Mouse (Mus musculus) midbrain, embryonic 14.5 days (tissue): ENCODE measurements around the gene Gramd1c. TPM values are rescaled to one million over a fixed set of nuclear protein-coding genes. Genes with fewer than 3 reads are reported as not detected.

Source experiments
- ATAC-seq: fragments of 200-750 bp; cut with Nextera tagmentation; 2 replicates; pipeline ENCODE4 v1.8.0; 2017; ENCODE audit warnings: moderate number of reproducible peaks, moderate library complexity; ENCODE audit not compliant: low FRiP score, low TSS enrichment
- DNase-seq: peaks from one replicate; pipeline ENCODE4 v3.0.0-alpha.2; 2015
- H3K27ac ChIP-seq: fragments of 300-500 bp; sonication (generic); replicated peaks from 2 replicates; pipeline ENCODE4 v1.5.1; 2014; ENCODE audit warnings: mild to moderate bottlenecking, low read depth, low read length, moderate library complexity
- H3K27me3 ChIP-seq: fragments of 300-500 bp; sonication (generic); 2 replicates; pipeline ENCODE4 v1.6.1; 2014; ENCODE audit warnings: low read length, control low read depth, mixed read lengths; ENCODE audit not compliant: control insufficient read depth, insufficient read depth
- H3K36me3 ChIP-seq: fragments of 300-500 bp; sonication (generic); 2 replicates; pipeline ENCODE4 v1.6.1; 2014; ENCODE audit warnings: low read length, control low read depth; ENCODE audit not compliant: control insufficient read depth, insufficient read depth
- H3K4me1 ChIP-seq: fragments of 300-500 bp; sonication (generic); 2 replicates; pipeline ENCODE4 v1.6.1; 2014; ENCODE audit warnings: mild to moderate bottlenecking, antibody characterized with exemption, low read length, control low read depth; ENCODE audit not compliant: control insufficient read depth, insufficient read depth
- H3K4me2 ChIP-seq: fragments of 300-500 bp; sonication (generic); 2 replicates; pipeline ENCODE4 v1.6.1; 2014; ENCODE audit warnings: mild to moderate bottlenecking, low read length, moderate library complexity
- H3K4me3 ChIP-seq: fragments of 300-500 bp; sonication (generic); replicated peaks from 2 replicates; pipeline ENCODE4 v1.5.1; 2014; ENCODE audit warnings: low read depth, low read length
- H3K9ac ChIP-seq: fragments of 300-500 bp; sonication (generic); replicated peaks from 2 replicates; pipeline ENCODE4 v1.6.1; 2014; ENCODE audit warnings: mild to moderate bottlenecking, low read length, moderate library complexity
- H3K9me3 ChIP-seq: fragments of 300-500 bp; sonication (generic); 2 replicates; pipeline ENCODE4 v1.6.1; 2016; ENCODE audit warnings: low read length, control low read depth, mixed read lengths; ENCODE audit not compliant: control insufficient read depth
- WGBS: fragments of 180-500 bp; shearing (Covaris S2); extraction: QIAGEN DNeasy Blood & Tissue Kit; methylation state at CpG from one replicate; pipeline ENCODE4 v1.1.7; 2014; 5-methylcytosine and 5-hydroxymethylcytosine counted together
- microRNA-seq: library from miRNA; unstranded; fragments of <30 nt; microRNA quantifications from one replicate; pipeline ENCODE4, GENCODE M21; 2016
- polyA plus RNA-seq: library from polyadenylated mRNA; unstranded; fragments of >200 nt; fragmentation: Nextera tagmentation; extraction: Ambion mirVana; gene quantifications from 2 replicates; pipeline ENCODE4 v1.2.1, GENCODE M21; 2014

The Gramd1c gene
- polyA plus RNA-seq, 1 experiment from 2014 or later: 1.9 TPM

- no peak overlapping the region for H3K27ac ChIP-seq
- no peaks in the 10 kb centered on the region for H3K36me3 ChIP-seq
- DNase-seq (no peak), ATAC-seq (no peak)
- H3K4me1 ChIP-seq: no peaks in the 10 kb centered on the region
- no peak overlapping the region for H3K9ac ChIP-seq
- WGBS: 79% methylated on average over 6 of the region's 6 CpGs
- H3K4me3 ChIP-seq: no peak overlapping the region
- H3K27me3 ChIP-seq: no peaks in the 10 kb centered on the region
- no peak overlapping the region for H3K4me2 ChIP-seq
- no peaks in the 10 kb centered on the region for H3K9me3 ChIP-seq
These were observed 130.1 kb downstream of the Gramd1c start for GRCm38 (mm10) chr16:43933041-43933440.

GRCm38 (mm10) chr16:43932319-43932718 is 130.8 kb downstream of the Gramd1c start:
- Histone ChIP-seq H3K27ac (no peak overlapping the region), H3K9ac (no peak overlapping the region), H3K36me3 (no peaks in the 10 kb centered on the region), H3K4me3 (no peak overlapping the region), H3K4me1 (no peaks in the 10 kb centered on the region), H3K27me3 (no peaks in the 10 kb centered on the region), H3K4me2 (no peak overlapping the region), H3K9me3 (no peaks in the 10 kb centered on the region)
- DNase-seq: no peak
- ATAC-seq: no peak
- WGBS: 90% methylated on average over 7 of the region's 7 CpGs

- no peaks in the 10 kb centered on the region for H3K36me3 ChIP-seq
- H3K4me2 ChIP-seq: no peak overlapping the region
- H3K9ac ChIP-seq: no peak overlapping the region
- no peak overlapping the region for H3K4me3 ChIP-seq
- ATAC-seq: no peak
- 76% methylated on average over 3 of the region's 3 CpGs for WGBS
- DNase-seq: no peak
- no peaks in the 10 kb centered on the region for H3K9me3 ChIP-seq
- H3K27me3 ChIP-seq: no peaks in the 10 kb centered on the region
- H3K27ac ChIP-seq: no peak overlapping the region
- no peaks in the 10 kb centered on the region for H3K4me1 ChIP-seq
These were observed 131.6 kb downstream of the Gramd1c start for GRCm38 (mm10) chr16:43931502-43931901.

- H3K27ac ChIP-seq: no peak overlapping the region
- H3K4me2 ChIP-seq: no peak overlapping the region
- H3K36me3 ChIP-seq: no peaks in the 10 kb centered on the region
- H3K4me1 ChIP-seq: 0 out of 2 replicates have a peak, but pooled peaks cover 4% of the 10 kb centered on the region
- DNase-seq: no peak
- ATAC-seq: no peak
- no peaks in the 10 kb centered on the region for H3K27me3 ChIP-seq
- no peak overlapping the region for H3K9ac ChIP-seq
- H3K4me3 ChIP-seq: no peak overlapping the region
- no peaks in the 10 kb centered on the region for H3K9me3 ChIP-seq
These were observed 132.6 kb downstream of the Gramd1c start for GRCm38 (mm10) chr16:43930577-43930976.

Small RNA genes within 50 kb of the gene (microRNA-seq; reads per million reads assigned to microRNA genes)
- not detected for gene Mir3470b

Other genes starting within 250 kb of the Gramd1c start
- 6.6 and 8.6 TPM in 2 replicates for gene Ccdc191, start 173.5 kb downstream of the Gramd1c start, polyA plus RNA-seq
- 19.5 and 28.9 TPM in 2 replicates for gene Qtrt2, start 136.5 kb downstream of the Gramd1c start, polyA plus RNA-seq
- 2.6 and 3.0 TPM in 2 replicates for gene Zdhhc23, start 83.6 kb downstream of the Gramd1c start, polyA plus RNA-seq
- gene Atp6v1a, start 76.4 kb upstream of the Gramd1c start, polyA plus RNA-seq: 126 and 149 TPM in 2 replicates
- 39.2 and 43.7 TPM in 2 replicates for gene Naa50, start 76.5 kb upstream of the Gramd1c start, polyA plus RNA-seq
- gene Usf3, start 109.9 kb upstream of the Gramd1c start, polyA plus RNA-seq: 5.0 TPM in 2 replicates